Mouse (Mus musculus) MEL (cell line): ENCODE results near the gene Obp2a. TPM values are rescaled to one million over a fixed set of nuclear protein-coding genes. Genes with fewer than 3 reads are reported as not detected.

Source experiments
- DNase-seq: peaks from one replicate; pipeline ENCODE4 v3.0.0; 2011; ENCODE audit warnings: low read depth, low spot score
- H3K27ac ChIP-seq: 2 replicates; pipeline ENCODE4 v1.5.1; 2012; ENCODE audit warnings: low read depth, mild to moderate bottlenecking, control low read depth, low read length, moderate library complexity; ENCODE audit not compliant: control insufficient read depth
- H3K27me3 ChIP-seq, 2 experiments: fragments of 150-350 bp in 1 of 2; sonication (generic) in 1 of 2; 2 replicates each; pipeline ENCODE4 v1.6.1; 2012; ENCODE audit warnings: low read length in 2 of 2, mild to moderate bottlenecking in 2 of 2, improper control_type of control experiment in 1 of 2, moderate library complexity in 1 of 2; ENCODE audit not compliant: insufficient read depth in 2 of 2, control insufficient read depth in 1 of 2
- H3K36me3 ChIP-seq, 2 experiments: 2 replicates each; pipeline ENCODE4 v1.6.1; 2012 to 2014; ENCODE audit warnings: low read length in 2 of 2, improper control_type of control experiment in 1 of 2, inconsistent platforms in 1 of 2, mild to moderate bottlenecking in 1 of 2; ENCODE audit not compliant: insufficient read depth in 2 of 2, control insufficient read depth in 1 of 2
- H3K4me1 ChIP-seq, 2 experiments: fragments of 150-350 bp in 1 of 2; sonication (generic) in 1 of 2; 2 replicates each; pipeline ENCODE4 v1.6.1; 2012; ENCODE audit warnings: low read length in 2 of 2, improper control_type of control experiment in 1 of 2, mild to moderate bottlenecking in 1 of 2; ENCODE audit not compliant: insufficient read depth in 2 of 2, control insufficient read depth in 1 of 2
- H3K4me3 ChIP-seq, 2 experiments: fragments of 150-350 bp in 1 of 2; sonication (generic) in 1 of 2; 2 replicates each; pipeline ENCODE4 v1.5.1; 2012; ENCODE audit warnings: low read depth in 2 of 2, low read length in 2 of 2, mild to moderate bottlenecking in 2 of 2, moderate library complexity in 2 of 2, control low read depth in 1 of 2, improper control_type of control experiment in 1 of 2; ENCODE audit not compliant: control insufficient read depth in 1 of 2, insufficient read depth in 1 of 2
- H3K79me2 ChIP-seq: 2 replicates; pipeline ENCODE4 v1.6.1; 2012; ENCODE audit warnings: mild to moderate bottlenecking, low read length, moderate library complexity; ENCODE audit not compliant: control insufficient read depth, poor library complexity, insufficient read depth
- H3K9ac ChIP-seq: 2 replicates; pipeline ENCODE4 v1.6.1; 2012; ENCODE audit warnings: low read depth, mild to moderate bottlenecking, control low read depth, low read length, moderate library complexity; ENCODE audit not compliant: control insufficient read depth, poor library complexity, severe bottlenecking
- H3K9me3 ChIP-seq: fragments of 150-350 bp; sonication (generic); replicated peaks from 2 replicates; pipeline ENCODE4 v1.6.1; 2012; ENCODE audit warnings: mild to moderate bottlenecking, low read length, improper control_type of control experiment, moderate library complexity; ENCODE audit not compliant: insufficient read depth
- CHD1 ChIP-seq: IDR thresholded peaks from 2 replicates; pipeline ENCODE4 v1.6.1; 2012; ENCODE audit warnings: low read depth, mild to moderate bottlenecking, inconsistent platforms, low read length, improper control_type of control experiment
- CTCF ChIP-seq, 3 experiments: IDR thresholded peaks in 2 of 3; conservative IDR thresholded peaks in 1 of 3; 2 replicates each; pipeline ENCODE4 v1.5.1; 2011 to 2012; ENCODE audit warnings: low read length in 3 of 3, low read depth in 2 of 3, mild to moderate bottlenecking in 2 of 3, improper control_type of control experiment in 1 of 3, inconsistent platforms in 1 of 3, mixed read lengths in 1 of 3, moderate library complexity in 1 of 3; ENCODE audit not compliant: control insufficient read depth in 1 of 3, insufficient read depth in 1 of 3, poor library complexity in 1 of 3, severe bottlenecking in 1 of 3
- ELF1 ChIP-seq: IDR thresholded peaks from 2 replicates; pipeline ENCODE4 v1.6.1; 2014; ENCODE audit warnings: low read depth, mild to moderate bottlenecking, inconsistent platforms, low read length, improper control_type of control experiment, moderate library complexity
- EP300 ChIP-seq, 2 experiments: IDR thresholded peaks; 2 replicates each; pipeline ENCODE4 v1.6.1; 2011; ENCODE audit warnings: improper control_type of control experiment in 2 of 2, low read length in 2 of 2, low read depth in 1 of 2, mild to moderate bottlenecking in 1 of 2
- ETS1 ChIP-seq: IDR thresholded peaks from 2 replicates; pipeline ENCODE4 v1.6.1; 2012; ENCODE audit warnings: low read depth, mild to moderate bottlenecking, inconsistent platforms, low read length, improper control_type of control experiment, moderate library complexity
- GATA1 ChIP-seq: IDR thresholded peaks from 2 replicates; pipeline ENCODE4 v1.6.1; 2011; ENCODE audit warnings: low read depth, low read length, improper control_type of control experiment
- HCFC1 ChIP-seq: IDR thresholded peaks from 2 replicates; pipeline ENCODE4 v1.6.1; 2012; ENCODE audit warnings: low read depth, mild to moderate bottlenecking, inconsistent platforms, low read length, improper control_type of control experiment, moderate library complexity
- MAZ ChIP-seq: IDR thresholded peaks from 2 replicates; pipeline ENCODE4 v1.6.1; 2012; ENCODE audit warnings: low read depth, mild to moderate bottlenecking, inconsistent platforms, low read length, improper control_type of control experiment
- MXI1 ChIP-seq: IDR thresholded peaks from 2 replicates; pipeline ENCODE4 v1.6.1; 2011; ENCODE audit warnings: mild to moderate bottlenecking, low read depth, low read length, improper control_type of control experiment
- MYB ChIP-seq: IDR thresholded peaks from 2 replicates; pipeline ENCODE4 v1.6.1; 2011; ENCODE audit warnings: mild to moderate bottlenecking, low read depth, low read length, improper control_type of control experiment
- MYC ChIP-seq: IDR thresholded peaks from 2 replicates; pipeline ENCODE4 v1.6.1; 2011; ENCODE audit warnings: low read depth, mild to moderate bottlenecking, low read length, improper control_type of control experiment, moderate library complexity
- NELFE ChIP-seq: IDR thresholded peaks from 2 replicates; pipeline ENCODE4 v1.6.1; 2011; ENCODE audit warnings: low read depth, low read length, improper control_type of control experiment
- NRF1 ChIP-seq: IDR thresholded peaks from 2 replicates; pipeline ENCODE4 v1.6.1; 2014; ENCODE audit warnings: low read depth, mild to moderate bottlenecking, inconsistent platforms, low read length, improper control_type of control experiment, moderate library complexity; ENCODE audit not compliant: poor library complexity, insufficient read depth, severe bottlenecking
- POLR2AphosphoS2 ChIP-seq: IDR thresholded peaks from 2 replicates; pipeline ENCODE4 v1.6.1; 2011; ENCODE audit warnings: low read length, improper control_type of control experiment
- POLR2AphosphoS5 ChIP-seq: IDR thresholded peaks from 2 replicates; pipeline ENCODE4 v1.6.1; 2012; ENCODE audit warnings: low read depth, borderline replicate concordance, mild to moderate bottlenecking, inconsistent platforms, low read length, moderate library complexity, mixed read lengths
- RAD21 ChIP-seq: IDR thresholded peaks from 2 replicates; pipeline ENCODE4 v1.6.1; 2011; ENCODE audit warnings: mild to moderate bottlenecking, low read depth, low read length, improper control_type of control experiment
- SIN3A ChIP-seq: IDR thresholded peaks from 2 replicates; pipeline ENCODE4 v1.6.1; 2012; ENCODE audit warnings: low read length, improper control_type of control experiment, inconsistent platforms
- SMC3 ChIP-seq: IDR thresholded peaks from 2 replicates; pipeline ENCODE4 v1.6.1; 2011; ENCODE audit warnings: low read depth, low read length, improper control_type of control experiment
- TCF12 ChIP-seq: IDR thresholded peaks from 2 replicates; pipeline ENCODE4 v1.6.1; 2014; ENCODE audit warnings: low read depth, mild to moderate bottlenecking, inconsistent platforms, low read length, improper control_type of control experiment, moderate library complexity
- USF1 ChIP-seq: IDR thresholded peaks from 2 replicates; pipeline ENCODE4 v1.6.1; 2014; ENCODE audit warnings: low read depth, mild to moderate bottlenecking, inconsistent platforms, low read length, improper control_type of control experiment, moderate library complexity
- ZNF384 ChIP-seq: IDR thresholded peaks from 2 replicates; pipeline ENCODE4 v1.6.1; 2012; ENCODE audit warnings: low read depth, mild to moderate bottlenecking, inconsistent platforms, low read length, improper control_type of control experiment
- polyA plus RNA-seq, 2 experiments: library from polyadenylated mRNA; stranded (reverse) in 1 of 2; unstranded in 1 of 2; fragments of >175 nt in 1 of 2; fragments of >200 nt in 1 of 2; gene quantifications; 2 replicates each; pipeline versions ENCODE4 v1.2.1 to v1.2.4; 2012; ENCODE audit warnings: low replicate concordance in 2 of 2, low read depth in 1 of 2; ENCODE audit not compliant: insufficient read length in 2 of 2, insufficient read depth in 1 of 2, missing spikeins in 1 of 2
- total RNA-seq: library from RNA; depleted of rRNA; stranded (reverse); fragments of 300-350 nt; gene quantifications from 2 replicates; pipeline ENCODE4 v1.2.3, GENCODE M21; 2012

Gene Obp2a
- total and polyA plus RNA-seq, 3 experiments = not detected

DNA sequence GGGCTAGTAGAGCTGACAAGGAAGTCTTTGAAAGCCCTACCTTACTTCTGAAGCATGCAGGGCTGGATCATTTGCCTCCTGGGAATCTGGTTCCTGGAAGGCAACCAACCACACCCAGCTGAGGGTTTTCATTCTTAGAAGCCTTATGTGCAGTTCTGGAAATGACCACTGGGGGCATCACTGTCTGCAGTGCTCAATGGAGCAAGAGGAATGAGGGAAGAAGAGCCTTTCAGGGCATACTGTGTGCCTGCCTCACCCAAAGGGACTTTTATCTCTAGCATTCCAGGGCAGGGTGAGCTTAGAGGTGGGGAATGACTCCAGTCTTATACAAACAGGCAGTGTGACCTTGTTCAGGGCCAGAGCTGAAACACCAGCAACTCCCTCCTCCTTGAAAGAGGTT is 5.2 kb upstream of the Obp2a start:
- TF ChIP-seq RAD21 (peak; percentile 35), CTCF (IDR thresholded peaks at IDR 0.05 in 2 of 3, conservative IDR thresholded peaks at IDR 0.05 in 1 of 3; ENCODE audit: control insufficient read depth in 1 of 3, insufficient read depth in 1 of 3, low read depth in 2 of 3, low read length in 3 of 3, poor library complexity in 1 of 3, severe bottlenecking in 1 of 3) (peak; percentile 51 to 93 (median 67); a peak in 5 of 6 replicates), TCF12 (no peak), SMC3 (0 out of 2 replicates have a peak, but pooled peaks have one; percentile 13), ETS1 (no peak), USF1 (no peak)
- H3K4me3 ChIP-seq = no peak overlapping the region
- no peaks in the 10 kb centered on the region for H3K4me1 ChIP-seq
- H3K27ac ChIP-seq = no peak overlapping the region
- H3K9ac ChIP-seq = no peak overlapping the region
- no peaks in the 10 kb centered on the region for H3K9me3 ChIP-seq
- peak; percentile 59 for DNase-seq
- no peaks in the 10 kb centered on the region for H3K79me2 ChIP-seq
- no peaks in the 10 kb centered on the region for H3K36me3 ChIP-seq
- H3K27me3 ChIP-seq = peaks cover 2 to 4% of the 10 kb centered on the region in 2 experiments; a peak in 2 of 4 replicates

DNA sequence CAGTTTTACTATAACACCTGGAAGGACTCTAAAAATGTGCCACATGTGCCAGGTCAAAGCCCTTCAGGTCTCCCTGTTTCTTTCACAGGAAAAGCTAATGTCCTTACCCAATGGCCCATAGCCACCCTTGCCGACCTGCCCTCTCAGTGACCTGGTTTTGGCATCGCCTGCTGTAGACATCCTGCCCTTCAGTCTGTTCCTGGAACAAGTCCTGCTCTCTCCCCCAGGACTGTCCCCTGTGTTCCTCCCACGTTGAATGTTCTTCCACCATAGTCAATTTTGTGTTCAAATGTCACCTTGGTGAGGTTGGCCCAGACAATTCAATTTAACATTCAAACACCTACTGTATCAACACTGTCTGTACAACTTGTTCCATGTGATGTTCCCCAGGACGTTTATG is 2.9 kb upstream of the Obp2a start:
- Histone ChIP-seq H3K36me3 (no peaks in the 10 kb centered on the region), H3K79me2 (no peaks in the 10 kb centered on the region), H3K9me3 (no peaks in the 10 kb centered on the region), H3K27ac (no peak overlapping the region), H3K4me3 (no peak overlapping the region), H3K4me1 (no peaks in the 10 kb centered on the region), H3K27me3 (peaks cover 2 to 4% of the 10 kb centered on the region in 2 experiments; a peak in 2 of 4 replicates), H3K9ac (no peak overlapping the region)
- TF ChIP-seq MAZ (no peak), POLR2AphosphoS2 (no peak), USF1 (no peak), SMC3 (no peak), HCFC1 (no peak), ELF1 (no peak), MXI1 (no peak), CTCF (IDR thresholded peaks at IDR 0.05 in 2 of 3, conservative IDR thresholded peaks at IDR 0.05 in 1 of 3; ENCODE audit: control insufficient read depth in 1 of 3, insufficient read depth in 1 of 3, low read depth in 2 of 3, low read length in 3 of 3, poor library complexity in 1 of 3, severe bottlenecking in 1 of 3) (no peak), NRF1 (no peak), MYC (no peak), CHD1 (no peak), MYB (no peak), EP300 (IDR thresholded peaks at IDR 0.05; ENCODE audit: low read depth in 1 of 2, low read length in 2 of 2) (no peak), POLR2AphosphoS5 (no peak), SIN3A (no peak), ZNF384 (no peak), NELFE (no peak), ETS1 (no peak), GATA1 (no peak)
- DNase-seq = no peak
